Mouse (Mus musculus) adrenal gland, adult 18-20 months (tissue): ENCODE results near the gene March2. TPM values are rescaled to one million over a fixed set of nuclear protein-coding genes. Genes with fewer than 3 reads are reported as not detected.

Experiments used
- DNase-seq, 2 experiments: peaks; one replicate each; pipeline ENCODE4 v3.0.0; 2021 to 2022; ENCODE audit warnings: low spot score in 2 of 2
- total RNA-seq, 2 experiments: library from RNA; stranded (reverse); gene quantifications; 1 replicate in 1 of 2; 2 replicates in 1 of 2; pipeline ENCODE4 v1.2.3; 2021

The March2 gene
- total RNA-seq, 2 experiments from 2014 or later, result 122 to 124 TPM

GRCm38 (mm10) chr17:33718944-33719725, 665 bp upstream of the March2 start:
- DNase-seq, result no peak

- no peak for DNase-seq
Observed at GRCm38 (mm10) chr17:33717982-33718381, 488 bp downstream of the March2 start.

GRCm38 (mm10) chr17:33717246-33717645, 1.2 kb downstream of the March2 start:
- DNase-seq, result no peak

GRCm38 (mm10) chr17:33714779-33715178, 3.7 kb downstream of the March2 start:
- DNase-seq, result no peak

GRCm38 (mm10) chr17:33713271-33713670, 5.2 kb downstream of the March2 start:
- DNase-seq, result no peak

- DNase-seq, result no peak
Observed at GRCm38 (mm10) chr17:33709834-33710233, 8.6 kb downstream of the March2 start.

- DNase-seq, result no peak
Observed at GRCm38 (mm10) chr17:33703091-33703490, 15.4 kb downstream of the March2 start.

GRCm38 (mm10) chr17:33702178-33702577, 16.3 kb downstream of the March2 start:
- DNase-seq, result no peak

GRCm38 (mm10) chr17:33695471-33695870, 23.0 kb downstream of the March2 start:
- no peak for DNase-seq

GRCm38 (mm10) chr17:33686760-33687159, 31.7 kb downstream of the March2 start, which contains the start of gene Hnrnpm:
Gene Hnrnpm, minus strand, starts transcription at chr17:33686860.
- no peak for DNase-seq

- peak; percentile 97 to 98 for DNase-seq
Observed at GRCm38 (mm10) chr17:33685249-33685653, 33.2 kb downstream of the March2 start.

- DNase-seq, result peak; percentile 54 to 60
Observed at GRCm38 (mm10) chr17:33684671-33685231, 33.7 kb downstream of the March2 start.

- DNase-seq, result no peak
Observed at GRCm38 (mm10) chr17:33681767-33682166, 36.7 kb downstream of the March2 start.

GRCm38 (mm10) chr17:33678771-33679170, 39.7 kb downstream of the March2 start:
- no peak for DNase-seq

- no peak for DNase-seq
Observed at GRCm38 (mm10) chr17:33676086-33676485, 42.4 kb downstream of the March2 start.

GRCm38 (mm10) chr17:33675452-33675851, 43.0 kb downstream of the March2 start:
- no peak for DNase-seq

- no peak for DNase-seq
Observed at GRCm38 (mm10) chr17:33673837-33674236, 44.6 kb downstream of the March2 start.

GRCm38 (mm10) chr17:33669681-33670080, 48.8 kb downstream of the March2 start:
- DNase-seq, result no peak

GRCm38 (mm10) chr17:33666813-33667212, 51.7 kb downstream of the March2 start:
- DNase-seq, result no peak

- DNase-seq, result no peak
Observed at GRCm38 (mm10) chr17:33649781-33650475, 68.5 kb downstream of the March2 start.

- DNase-seq, result no peak
Observed at GRCm38 (mm10) chr17:33645073-33645472, 73.4 kb downstream of the March2 start.

- DNase-seq, result no peak
Observed at GRCm38 (mm10) chr17:33644068-33644467, 74.4 kb downstream of the March2 start.
